Mouse (Mus musculus): ENCODE measurements around the gene Ccdc162.

DNA sequence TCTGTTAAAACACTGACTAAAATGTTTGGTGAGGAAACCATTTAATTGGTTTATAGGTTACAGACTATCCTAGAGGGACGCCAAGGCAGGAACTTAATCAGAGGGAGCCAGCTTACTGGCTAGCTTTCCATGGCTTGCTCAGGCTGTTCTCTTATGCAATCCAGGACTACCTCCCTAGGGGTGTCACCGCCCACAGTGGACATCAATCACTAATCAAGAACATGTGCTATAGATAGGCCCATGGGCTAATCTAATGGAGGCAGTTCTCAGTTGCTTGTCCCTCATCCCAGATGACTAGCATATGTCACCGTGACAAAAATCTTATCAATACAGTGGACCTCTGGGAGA, 178.5 kb downstream of the Ccdc162 start:
- no peak for TF ChIP-seq GATA1 (IDR thresholded peaks at IDR 0.05; ENCODE audit: borderline replicate concordance, low read length)
- no peak for TF ChIP-seq CTCF (IDR thresholded peaks at IDR 0.05; ENCODE audit: low read depth, low read length)
- TF ChIP-seq TAL1 (conservative IDR thresholded peaks at IDR 0.05; ENCODE audit: low read depth, low read length) = no peak
